In genomic region chr2:149158434-149158833, GRCm38 (mm10) we compare ENCODE assay signal across 7 mouse cellular contexts.
A peak's percentile ranks its signal among the peaks of the same experiment; 100 is the strongest.
DNase-seq lines count a peak whose midpoint lies in the region; ATAC-seq and TF ChIP-seq lines count a peak whose summit lies in the region.
"Not testable (repeated sequence)": the region's sequence is repeated elsewhere in the genome, so short reads cannot be mapped to it uniquely, and the experiment has no call there.

No protein-coding gene starts in this region.

- not testable (repeated sequence) for TF ChIP-seq POLR2A in cerebellum, adult 2 months (IDR thresholded peaks at IDR 0.05; ENCODE audit: borderline replicate concordance, insufficient read depth, low read length)

- not testable (repeated sequence) for H3K9ac ChIP-seq in ES-E14 (ENCODE audit: insufficient read depth, low read depth, low read length, poor library complexity, severe bottlenecking); forebrain, embryonic 12.5 days; hindbrain, embryonic 15.5 days; liver, embryonic 14.5 days (replicated peaks); neural tube, embryonic 11.5 days (ENCODE audit: low read length)

- WGBS in cerebellum, adult 2 months, result 28% methylated on average over 7 of the region's 7 CpGs
- WGBS in forebrain, embryonic 12.5 days, result 25% methylated on average over 7 of the region's 7 CpGs
- WGBS in hindbrain, embryonic 15.5 days, result 29% methylated on average over 7 of the region's 7 CpGs
- 19% methylated on average over 7 of the region's 7 CpGs for WGBS in liver, embryonic 14.5 days (ENCODE audit: insufficient replicate concordance)
- 32% methylated on average over 7 of the region's 7 CpGs for WGBS in neural tube, embryonic 11.5 days

- not testable (repeated sequence) for H3K27ac ChIP-seq in ES-E14 (ENCODE audit: insufficient read depth, low read depth, low read length, poor library complexity, severe bottlenecking); cerebellum, adult 2 months (ENCODE audit: insufficient read depth, low read length); forebrain, embryonic 12.5 days; hindbrain, embryonic 15.5 days (replicated peaks); liver, embryonic 14.5 days; neural tube, embryonic 11.5 days (ENCODE audit: low read depth, low read length)

- H3K4me3 ChIP-seq in ES-E14 (ENCODE audit: insufficient read depth in 1 of 2, low read depth in 1 of 2, low read length in 2 of 2, poor library complexity in 1 of 2, severe bottlenecking in 1 of 2); cerebellum, adult 2 months (replicated peaks; ENCODE audit: insufficient read depth, low read depth, low read length); forebrain, embryonic 12.5 days (replicated peaks); hindbrain, embryonic 15.5 days; liver, embryonic 14.5 days (ENCODE audit: insufficient read depth in 1 of 2, low read depth in 2 of 2, low read length in 2 of 2); neural tube, embryonic 11.5 days (ENCODE audit: low read depth, low read length): not testable (repeated sequence)

- H3K4me1 ChIP-seq in ES-E14 (ENCODE audit: control insufficient read depth in 2 of 2, insufficient read depth in 2 of 2, low read length in 2 of 2, poor library complexity in 1 of 2); cerebellum, adult 2 months (ENCODE audit: control insufficient read depth, insufficient read depth, low read length); forebrain, embryonic 12.5 days; hindbrain, embryonic 15.5 days (replicated peaks); liver, embryonic 14.5 days (replicated peaks; ENCODE audit: control insufficient read depth in 2 of 2, insufficient read depth in 2 of 2, low read length in 1 of 2); neural tube, embryonic 11.5 days (ENCODE audit: control insufficient read depth, insufficient read depth, low read length): not testable (repeated sequence)

- in situ Hi-C loops in ES-E14 (cut with MboI; ENCODE audit: low sequenced_read_pairs in 2 of 2, unreplicated experiment in 2 of 2), result not testable (repeated sequence)

- DNase-seq in ES-E14 (ENCODE audit: low read depth, low spot score), result peak; percentile 19
- peak; percentile 0 to 4 for DNase-seq in cerebellum, adult 2 months
- peak; percentile 4 for DNase-seq in kidney, postnatal 10 days
- not testable (repeated sequence) for DNase-seq in liver, embryonic 14.5 days (ENCODE audit: low read depth in 3 of 3, low spot score in 3 of 3)
- DNase-seq in neural tube, embryonic 11.5 days (ENCODE audit: low spot score), result peak; percentile 20

- TF ChIP-seq EP300 in liver, embryonic 14.5 days (IDR thresholded peaks at IDR 0.05; ENCODE audit: low read depth), result not testable (repeated sequence)

- ATAC-seq in forebrain, embryonic 12.5 days (ENCODE audit: low FRiP score), result peak; percentile 73; the same call in 1 of the 2 replicates
- ATAC-seq in hindbrain, embryonic 15.5 days (ENCODE audit: low FRiP score, low read depth), result peak; percentile 54; the same call in 1 of the 2 replicates
- not testable (repeated sequence) for ATAC-seq in liver, embryonic 14.5 days (ENCODE audit: insufficient read depth)
- peak; percentile 69; the same call in 1 of the 2 replicates for ATAC-seq in neural tube, embryonic 11.5 days (ENCODE audit: insufficient read depth, low FRiP score, low TSS enrichment)

- not testable (repeated sequence) for H3K4me2 ChIP-seq in forebrain, embryonic 12.5 days; hindbrain, embryonic 15.5 days; liver, embryonic 14.5 days (ENCODE audit: low read depth); neural tube, embryonic 11.5 days (ENCODE audit: low read depth)

- H3K36me3 ChIP-seq in ES-E14 (ENCODE audit: control insufficient read depth, insufficient read depth, low read length, poor library complexity, severe bottlenecking); forebrain, embryonic 12.5 days (replicated peaks); hindbrain, embryonic 15.5 days; liver, embryonic 14.5 days (replicated peaks; ENCODE audit: control insufficient read depth, insufficient read depth, low read depth); neural tube, embryonic 11.5 days (ENCODE audit: control insufficient read depth, insufficient read depth, low read length): not testable (repeated sequence)

- H3K27me3 ChIP-seq in cerebellum, adult 2 months (ENCODE audit: control insufficient read depth, insufficient read depth, low read length); forebrain, embryonic 12.5 days; hindbrain, embryonic 15.5 days; liver, embryonic 14.5 days (ENCODE audit: control insufficient read depth, insufficient read depth, low read length); neural tube, embryonic 11.5 days (ENCODE audit: control insufficient read depth, insufficient read depth, low read length): not testable (repeated sequence)

- not testable (repeated sequence) for H3K9me3 ChIP-seq in ES-E14 (ENCODE audit: control insufficient read depth, insufficient read depth, low read depth, low read length); forebrain, embryonic 12.5 days; hindbrain, embryonic 15.5 days; liver, embryonic 14.5 days (ENCODE audit: control insufficient read depth, low read length); neural tube, embryonic 11.5 days (ENCODE audit: control insufficient read depth, low read length)

- TF ChIP-seq CTCF in cerebellum, adult 2 months (IDR thresholded peaks at IDR 0.05; ENCODE audit: borderline replicate concordance, insufficient read depth, low read depth, low read length), result not testable (repeated sequence)
- TF ChIP-seq CTCF in liver, embryonic 14.5 days (IDR thresholded peaks at IDR 0.05; ENCODE audit: low read depth), result 0 out of 2 replicates have a peak, but pooled peaks have one; percentile 7
